Mouse (Mus musculus) testis, adult 2 months (tissue): Measurements from ENCODE around the gene Reep3.

Source experiments
- CTCF ChIP-seq: fragments of 200-500 bp; IDR thresholded peaks from 2 replicates; pipeline ENCODE4 v1.5.1; 2012; ENCODE audit warnings: low read depth, mild to moderate bottlenecking, inconsistent platforms, low read length, moderate library complexity; ENCODE audit not compliant: control insufficient read depth, insufficient read depth, insufficient replicate concordance
- POLR2A ChIP-seq: fragments of 200-500 bp; IDR thresholded peaks from 2 replicates; pipeline ENCODE4 v1.6.1; 2012; ENCODE audit warnings: low read depth, mild to moderate bottlenecking, inconsistent platforms, low read length, moderate library complexity; ENCODE audit not compliant: control insufficient read depth

DNA sequence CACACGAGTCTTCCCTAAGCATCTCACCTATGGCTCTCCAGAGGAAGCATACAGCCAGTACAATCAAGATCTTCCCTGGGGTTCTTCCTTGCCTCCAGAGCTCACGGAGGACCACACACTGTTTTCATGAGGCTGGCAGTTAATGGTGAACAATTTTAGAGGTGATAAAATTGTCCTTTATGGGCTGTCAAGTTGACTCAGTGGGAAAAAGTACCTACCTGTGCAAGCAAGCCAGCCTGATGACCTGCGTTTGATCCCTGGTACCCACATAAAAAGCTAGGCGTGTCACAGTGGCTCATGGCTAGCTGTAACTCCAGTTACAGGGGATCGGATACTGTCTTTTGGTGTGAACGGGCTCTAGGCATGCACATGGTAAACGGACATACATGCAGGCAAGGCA is 10.8 kb downstream of the Reep3 start:
- TF ChIP-seq CTCF (no peak), POLR2A (no peak)
